Mouse (Mus musculus): ENCODE data around the gene Rab3a. TPM values are rescaled to one million over a fixed set of nuclear protein-coding genes. Genes with fewer than 3 reads are reported as not detected.

Rab3a gene
- polyA plus RNA-seq, 1 experiment from 2014 or later, result 3.7 TPM

DNA sequence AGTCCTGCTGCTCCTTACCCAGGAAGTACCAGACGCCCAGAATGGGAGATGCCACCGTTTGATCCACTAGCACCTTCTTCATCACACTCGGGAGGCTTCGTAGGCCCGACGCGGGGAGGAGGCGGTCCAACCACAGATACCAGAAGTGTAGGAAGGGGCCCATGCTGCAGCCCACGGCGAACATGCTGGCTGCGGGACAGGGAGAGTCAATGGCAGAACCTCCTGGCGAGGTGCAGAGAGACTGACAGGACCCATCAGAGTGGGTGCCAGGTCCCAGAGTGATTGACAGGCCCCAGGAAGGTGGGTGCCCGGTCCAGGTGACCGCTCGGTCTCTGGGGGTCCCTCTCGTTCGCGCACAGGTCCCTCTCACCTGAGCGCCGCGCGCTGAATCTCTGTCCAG, 5.9 kb downstream of the Rab3a start:
- peaks cover 6% of the 10 kb centered on the region; the same call in 1 of the 2 replicates for H3K79me2 ChIP-seq (ENCODE audit: inconsistent target)
- peak overlapping the region; percentile 19; the same call in 1 of the 2 replicates for H3K27ac ChIP-seq
- peaks cover 6% of the 10 kb centered on the region; the same call in 1 of the 2 replicates for H3K36me3 ChIP-seq (ENCODE audit: inconsistent target)
- H3K4me3 ChIP-seq (ENCODE audit: inconsistent target), result peak overlapping the region; percentile 72
- WGBS (ENCODE audit: missing documents), result under 1% methylated on average over 22 of the region's 22 CpGs

DNA sequence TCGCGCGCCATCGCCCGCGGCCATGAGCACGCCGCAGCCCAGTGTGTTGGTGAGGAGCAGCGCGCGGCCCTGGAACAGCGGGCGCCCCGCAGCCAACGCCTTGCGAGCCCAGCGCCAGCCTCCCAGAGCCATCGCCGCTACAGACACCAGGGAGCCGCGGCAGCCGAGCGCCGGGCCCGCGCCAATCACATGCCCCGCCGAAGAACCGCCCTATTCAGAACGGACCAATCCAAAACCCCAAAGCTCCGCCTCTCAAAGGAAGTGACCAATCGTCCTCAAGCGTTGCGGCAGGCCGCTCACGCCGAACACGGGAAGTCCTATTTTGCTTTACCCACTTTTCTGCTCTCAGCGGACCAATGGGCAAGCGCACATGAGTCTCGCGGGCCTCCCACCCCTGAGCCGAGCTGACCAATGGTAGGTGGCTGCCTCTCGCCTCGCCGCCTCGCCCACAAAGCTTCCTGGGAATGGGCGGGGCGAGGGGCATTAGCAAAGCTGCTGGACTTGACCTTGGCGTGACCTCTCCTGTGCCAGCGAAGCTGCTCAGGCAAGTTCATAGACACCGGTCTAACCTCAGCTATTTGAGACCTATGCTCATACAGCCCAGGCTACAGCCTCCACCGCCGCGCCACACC, 6.4 kb downstream of the Rab3a start, which contains the start of gene Mpv17l2:
TSS of gene Mpv17l2 (minus strand) at position 172 of the 632 bp plus-strand sequence.
- H3K36me3 ChIP-seq (ENCODE audit: inconsistent target), result peaks cover 6% of the 10 kb centered on the region; the same call in 1 of the 2 replicates
- H3K79me2 ChIP-seq (ENCODE audit: inconsistent target), result peaks cover 4% of the 10 kb centered on the region; the same call in 1 of the 2 replicates
- H3K27ac ChIP-seq, result peak within 1 kb of the TSS; percentile 61
- peak within 1 kb of the TSS; percentile 72 for H3K4me3 ChIP-seq (ENCODE audit: inconsistent target)
- 1% methylated on average over 55 of the region's 55 CpGs for WGBS (ENCODE audit: missing documents)

DNA sequence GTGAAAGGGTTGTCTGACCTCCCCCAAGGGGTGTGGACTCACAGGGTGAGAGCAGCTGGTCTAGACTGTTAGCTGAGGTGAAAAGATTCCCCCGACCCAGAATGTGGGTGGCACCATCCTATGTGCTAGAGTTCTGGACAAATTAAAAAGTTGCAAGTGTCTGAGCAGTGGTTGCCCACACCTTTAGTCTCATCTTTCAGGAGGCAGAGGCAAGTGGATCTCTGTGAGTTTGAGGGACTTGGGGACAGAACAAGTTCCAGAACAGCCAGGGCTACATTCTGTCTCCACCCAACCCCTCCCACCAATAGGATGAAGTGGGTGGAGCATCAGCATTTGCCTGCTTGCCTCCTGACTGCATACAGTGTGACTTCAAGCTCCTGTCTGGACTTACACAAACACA, 7.6 kb downstream of the Rab3a start:
- Histone ChIP-seq H3K79me2 (ENCODE audit: inconsistent target) (peaks cover 4% of the 10 kb centered on the region; the same call in 1 of the 2 replicates), H3K27ac (no peak overlapping the region), H3K4me3 (ENCODE audit: inconsistent target) (no peak overlapping the region), H3K36me3 (ENCODE audit: inconsistent target) (peaks cover 6% of the 10 kb centered on the region; the same call in 1 of the 2 replicates)
- no CpG with 5 or more reads among the region's 1 CpGs for WGBS (ENCODE audit: missing documents)

DNA sequence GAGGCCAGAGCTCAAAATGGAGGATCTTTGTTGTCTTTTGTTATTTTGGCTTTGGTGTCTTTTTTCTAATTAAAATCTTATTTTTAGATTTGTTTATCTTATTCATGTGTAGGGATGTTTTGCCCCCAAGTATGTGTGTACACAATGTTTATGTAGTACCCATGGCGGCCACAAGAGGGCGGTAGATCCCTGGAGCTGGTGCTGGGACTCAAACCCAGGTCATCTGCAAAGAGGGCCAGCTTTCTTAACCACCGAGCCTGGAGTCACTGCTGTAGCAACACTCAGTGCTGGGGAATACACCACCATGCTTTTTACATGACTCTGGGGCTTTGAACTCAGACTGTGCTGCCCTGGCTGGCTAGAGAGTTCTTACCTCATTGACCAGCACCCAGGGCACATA, 8.9 kb downstream of the Rab3a start:
- peaks cover under 1% of the 10 kb centered on the region; the same call in 1 of the 2 replicates for H3K36me3 ChIP-seq (ENCODE audit: inconsistent target)
- no peak overlapping the region for H3K27ac ChIP-seq
- H3K79me2 ChIP-seq (ENCODE audit: inconsistent target), result peaks cover 4% of the 10 kb centered on the region; the same call in 1 of the 2 replicates
- no peak overlapping the region for H3K4me3 ChIP-seq (ENCODE audit: inconsistent target)
- 2% methylated on average over 3 of the region's 3 CpGs for WGBS (ENCODE audit: missing documents)

DNA sequence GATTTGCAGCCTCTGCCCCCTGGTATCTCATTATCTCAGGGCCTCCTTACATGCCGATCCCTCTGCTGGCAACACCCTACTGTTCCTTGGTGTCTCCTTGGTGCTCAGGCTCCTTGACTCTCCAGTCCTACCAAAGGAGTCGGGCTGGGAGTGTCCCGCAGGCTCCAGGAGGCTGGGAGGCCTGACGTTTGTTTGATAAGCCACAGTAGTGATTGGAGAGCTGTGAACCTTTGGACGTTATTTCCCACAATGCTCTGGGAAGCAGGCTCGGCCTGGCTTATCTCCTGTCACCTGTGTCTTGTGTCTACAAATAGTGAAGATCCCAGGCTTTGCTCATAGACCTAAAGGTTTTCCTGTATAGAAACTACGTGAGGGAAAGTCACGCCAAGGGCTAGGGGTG, 9.5 kb downstream of the Rab3a start:
- H3K79me2 ChIP-seq (ENCODE audit: inconsistent target), result peaks cover 4% of the 10 kb centered on the region; the same call in 1 of the 2 replicates
- no peak overlapping the region for H3K27ac ChIP-seq
- no peak overlapping the region for H3K4me3 ChIP-seq (ENCODE audit: inconsistent target)
- H3K36me3 ChIP-seq (ENCODE audit: inconsistent target), result no peaks in the 10 kb centered on the region
- 93% methylated on average over 8 of the region's 8 CpGs for WGBS (ENCODE audit: missing documents)

DNA sequence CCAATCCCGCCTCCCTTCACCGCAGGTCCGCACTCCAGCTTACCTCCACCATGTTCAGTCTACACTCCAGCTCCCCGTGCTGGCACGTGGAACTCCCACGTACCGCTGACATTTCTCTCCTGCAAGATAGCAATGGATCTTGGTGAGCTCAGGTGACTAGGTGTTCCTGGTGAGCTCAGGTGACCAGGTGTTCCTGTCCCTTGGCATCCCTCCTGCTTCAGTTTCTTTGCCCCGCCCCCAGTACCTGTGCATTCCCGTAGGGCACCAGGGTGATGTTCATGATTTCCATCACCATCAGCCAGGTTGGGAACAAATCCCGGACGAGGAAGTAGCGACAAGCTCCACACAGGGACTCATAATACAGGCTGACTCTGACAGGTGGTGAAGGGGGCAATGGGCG, 10.2 kb downstream of the Rab3a start:
- H3K36me3 ChIP-seq (ENCODE audit: inconsistent target), result no peaks in the 10 kb centered on the region
- no peak overlapping the region for H3K27ac ChIP-seq
- peaks cover 4% of the 10 kb centered on the region; the same call in 1 of the 2 replicates for H3K79me2 ChIP-seq (ENCODE audit: inconsistent target)
- no peak overlapping the region for H3K4me3 ChIP-seq (ENCODE audit: inconsistent target)
- WGBS (ENCODE audit: missing documents), result 87% methylated on average over 13 of the region's 13 CpGs

DNA sequence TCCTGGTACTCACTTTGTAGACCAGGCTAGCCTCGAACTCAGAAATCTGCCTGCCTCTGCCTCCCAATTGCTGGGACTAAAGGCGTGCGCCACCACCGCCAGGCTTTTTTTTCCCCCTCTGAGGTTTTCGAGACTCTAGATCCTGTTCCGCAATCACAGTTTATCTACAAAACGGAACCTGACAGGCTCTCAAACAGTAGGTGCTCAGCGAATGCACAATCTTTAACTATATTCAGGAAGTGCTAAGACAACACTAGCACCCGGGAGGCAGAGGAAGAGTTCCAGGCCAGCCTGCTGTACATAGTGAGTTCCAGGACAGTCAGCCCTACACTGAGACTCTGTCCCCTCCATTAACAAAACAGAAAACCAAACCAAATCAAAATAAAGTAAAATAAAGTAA, 10.8 kb downstream of the Rab3a start:
- 35% methylated on average over 9 of the region's 9 CpGs for WGBS (ENCODE audit: missing documents)
- H3K27ac ChIP-seq, result peak overlapping the region; percentile 58

DNA sequence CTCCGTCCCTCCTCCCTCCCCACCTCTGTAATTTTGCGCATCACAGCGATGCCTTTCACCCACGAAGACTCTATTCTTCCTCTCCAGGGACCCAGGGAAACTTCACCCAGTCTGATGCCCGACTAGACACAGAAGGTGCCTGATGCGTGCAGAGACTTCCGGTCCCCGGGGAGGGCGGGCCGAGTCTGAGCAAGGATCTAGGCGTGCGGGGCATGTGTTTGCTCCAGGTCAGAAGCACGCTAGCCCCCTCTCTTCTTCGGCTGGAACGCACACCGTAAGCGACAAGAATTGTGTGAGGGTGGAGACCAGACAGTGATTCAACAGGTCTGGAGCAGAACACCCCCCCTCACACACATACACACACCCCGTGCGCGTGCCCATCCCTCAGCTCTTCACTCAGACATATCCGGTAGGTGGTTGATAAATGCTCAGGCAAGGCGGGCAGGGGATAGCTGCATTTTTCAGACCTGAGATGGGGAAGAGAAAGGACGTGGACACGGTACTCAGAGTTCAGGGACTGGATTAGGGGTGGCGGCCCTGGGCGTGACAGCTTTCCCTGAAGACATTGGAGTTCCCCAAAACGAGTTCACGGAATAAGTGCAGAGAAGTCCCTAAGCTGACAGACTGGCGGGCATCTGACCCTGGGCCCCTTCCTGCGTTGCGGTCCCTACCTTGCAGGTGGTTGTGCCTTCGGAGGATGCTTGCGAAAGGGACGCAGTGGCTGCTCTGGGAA, 11.5 kb downstream of the Rab3a start:
- 4% methylated on average over 33 of the region's 34 CpGs for WGBS (ENCODE audit: missing documents)
- Histone ChIP-seq H3K4me3 (ENCODE audit: inconsistent target) (peak overlapping the region; percentile 55), H3K36me3 (ENCODE audit: inconsistent target) (peaks cover 7% of the 10 kb centered on the region; the same call in 1 of the 2 replicates), H3K27ac (peak overlapping the region; percentile 58), H3K79me2 (ENCODE audit: inconsistent target) (peaks cover 4% of the 10 kb centered on the region; the same call in 1 of the 2 replicates)

More for the DNA sequence above, 10.8 kb downstream of the Rab3a start:
- Histone ChIP-seq H3K36me3 (ENCODE audit: inconsistent target) (peaks cover under 1% of the 10 kb centered on the region; the same call in 1 of the 2 replicates), H3K4me3 (ENCODE audit: inconsistent target) (peak overlapping the region; percentile 55), H3K79me2 (ENCODE audit: inconsistent target) (peaks cover 4% of the 10 kb centered on the region; the same call in 1 of the 2 replicates)

DNA sequence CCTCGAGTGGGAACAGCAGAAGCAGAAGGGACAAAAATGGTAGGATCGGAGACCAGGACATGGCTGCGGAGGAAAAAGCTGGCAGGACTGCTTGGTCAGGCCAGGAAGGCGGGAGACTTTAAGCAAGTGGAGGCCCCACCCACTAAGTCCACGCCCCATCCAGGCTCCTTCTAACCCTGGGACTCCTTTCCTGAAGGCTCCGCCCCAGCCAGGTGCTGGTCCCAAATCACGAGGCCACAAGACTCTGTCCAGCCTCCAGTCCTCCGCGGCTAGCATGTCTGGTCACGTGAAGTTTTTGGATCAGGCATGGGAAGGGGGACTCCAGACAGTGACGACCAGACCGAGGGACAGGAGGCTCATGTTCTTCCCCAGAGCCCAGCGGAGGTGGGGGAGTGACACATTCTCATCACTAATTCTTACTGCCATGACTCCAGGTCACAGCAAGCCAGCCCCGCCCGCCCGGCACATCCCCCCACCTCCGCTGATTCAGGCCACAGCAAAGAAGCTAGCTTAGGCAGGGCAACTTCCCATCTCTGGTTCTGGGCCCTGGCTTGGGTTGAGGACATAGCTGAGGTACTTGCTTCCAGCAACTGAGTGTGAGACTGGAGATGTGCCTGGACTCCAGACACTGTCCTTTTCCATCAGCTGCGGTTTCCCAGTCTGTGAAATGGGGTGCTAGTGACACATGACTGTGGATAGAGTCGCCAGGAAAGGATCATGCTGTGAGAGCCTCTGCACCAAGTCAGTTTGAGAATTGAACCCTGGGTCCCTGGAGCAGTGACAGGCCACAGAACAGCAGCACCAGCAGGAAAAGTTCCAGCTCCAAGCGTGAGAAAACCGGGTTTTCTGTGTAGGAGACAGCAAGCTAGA, 12.3 kb downstream of the Rab3a start:
- Histone ChIP-seq H3K36me3 (ENCODE audit: inconsistent target) (peaks cover 9% of the 10 kb centered on the region; the same call in 1 of the 2 replicates), H3K27ac (peak overlapping the region; percentile 58), H3K79me2 (ENCODE audit: inconsistent target) (peaks cover 4% of the 10 kb centered on the region; the same call in 1 of the 2 replicates), H3K4me3 (ENCODE audit: inconsistent target) (peak overlapping the region; percentile 55)
- WGBS (ENCODE audit: missing documents), result 23% methylated on average over 21 of the region's 21 CpGs

DNA sequence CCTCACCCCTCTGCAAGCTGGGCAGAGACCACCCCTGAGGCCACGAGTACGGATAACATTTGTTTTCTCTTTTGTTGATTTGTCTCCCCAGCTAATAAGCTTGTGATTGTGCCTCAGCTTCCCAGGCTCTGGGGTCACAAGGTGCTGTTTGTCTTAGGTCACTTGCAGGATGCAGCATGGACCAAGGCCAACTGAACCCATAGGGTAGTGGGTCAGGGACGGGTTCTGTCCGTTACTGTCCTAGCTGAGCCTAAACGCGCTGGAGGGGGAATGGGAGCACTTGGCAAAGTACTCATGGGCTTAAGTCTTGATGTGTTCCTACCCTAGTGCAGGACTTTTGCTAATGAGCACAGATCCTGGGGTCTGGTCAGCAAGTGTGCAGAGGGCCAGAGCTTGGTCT, 13.0 kb downstream of the Rab3a start:
- Histone ChIP-seq H3K27ac (peak overlapping the region; percentile 58), H3K4me3 (ENCODE audit: inconsistent target) (no peak overlapping the region), H3K79me2 (ENCODE audit: inconsistent target) (peaks cover 4% of the 10 kb centered on the region; the same call in 1 of the 2 replicates), H3K36me3 (ENCODE audit: inconsistent target) (peaks cover 9% of the 10 kb centered on the region; the same call in 1 of the 2 replicates)
- WGBS (ENCODE audit: missing documents), result 92% methylated on average over 6 of the region's 6 CpGs

DNA sequence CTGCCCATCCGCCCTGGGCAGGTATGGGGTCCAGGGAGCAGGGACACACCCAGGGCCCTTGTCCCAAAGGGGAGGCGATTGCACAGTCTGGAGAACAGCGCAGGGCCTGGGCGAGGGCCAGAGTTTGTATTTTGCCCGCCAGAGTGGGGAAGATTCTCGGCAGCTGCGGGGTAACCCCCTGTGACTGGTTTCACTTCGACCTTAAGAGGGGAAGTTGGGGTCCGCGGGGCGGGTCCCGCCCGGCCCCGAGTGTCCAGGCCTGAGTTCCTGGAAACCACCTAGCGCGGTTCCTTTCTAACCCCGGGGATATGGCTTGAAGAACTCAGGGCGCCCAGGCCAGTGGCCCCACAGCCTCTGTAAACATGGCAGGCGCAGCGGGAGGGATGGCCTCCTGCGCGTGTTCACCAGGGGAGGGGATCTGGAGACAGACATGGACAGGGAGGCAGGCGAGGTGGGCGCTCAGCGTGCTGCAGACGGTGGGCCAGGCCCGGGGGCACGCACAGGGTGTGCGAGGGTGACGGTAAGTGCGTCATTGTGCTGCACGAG, 13.8 kb downstream of the Rab3a start:
- H3K27ac ChIP-seq, result no peak overlapping the region
- H3K4me3 ChIP-seq (ENCODE audit: inconsistent target), result no peak overlapping the region
- whole genome bisulfite sequencing (ENCODE audit: missing documents), result 58% methylated on average over 30 of the region's 32 CpGs
- H3K36me3 ChIP-seq (ENCODE audit: inconsistent target), result peaks cover 9% of the 10 kb centered on the region; the same call in 1 of the 2 replicates
- peaks cover 4% of the 10 kb centered on the region; the same call in 1 of the 2 replicates for H3K79me2 ChIP-seq (ENCODE audit: inconsistent target)

DNA sequence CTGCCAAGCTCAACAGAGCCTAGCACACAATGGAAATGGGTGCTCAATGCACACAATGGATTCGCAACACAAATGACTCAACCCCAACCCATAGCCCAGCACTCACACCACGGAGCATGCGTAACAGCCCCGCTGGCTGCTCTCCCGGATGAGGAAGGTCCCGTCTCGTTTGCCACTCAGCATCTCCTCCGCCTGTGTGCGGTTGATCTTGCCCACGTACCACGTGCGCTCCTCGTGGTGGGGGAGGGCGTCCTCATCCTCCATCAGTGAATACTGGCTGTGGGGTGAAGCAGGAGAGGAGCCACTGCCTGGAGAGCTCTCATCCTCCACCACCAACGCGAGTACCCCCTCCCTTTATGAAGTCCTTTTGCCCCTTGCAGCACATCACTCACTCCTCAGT, 14.5 kb downstream of the Rab3a start:
- H3K4me3 ChIP-seq (ENCODE audit: inconsistent target), result no peak overlapping the region

DNA sequence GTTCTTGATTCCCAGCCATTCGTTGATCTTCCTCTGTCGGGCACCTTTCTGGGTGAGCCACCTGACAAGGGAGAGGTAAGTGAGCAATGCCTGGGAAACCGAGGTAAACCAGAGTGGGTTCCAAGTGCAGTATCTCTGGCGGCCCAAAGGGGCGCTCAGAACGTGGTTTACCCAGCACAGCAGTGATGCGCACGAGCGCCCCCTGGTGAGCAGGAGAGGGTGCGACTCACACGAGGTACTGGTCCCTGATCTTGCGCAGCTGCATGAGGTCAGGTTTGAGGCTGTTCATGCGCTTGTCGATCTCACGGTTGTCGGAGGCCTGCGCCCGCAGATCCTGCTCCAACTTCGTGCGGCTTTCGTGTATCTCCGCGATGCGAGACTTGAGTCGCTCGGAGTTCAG, 14.9 kb downstream of the Rab3a start:
- Histone ChIP-seq H3K36me3 (ENCODE audit: inconsistent target) (peaks cover 9% of the 10 kb centered on the region; the same call in 1 of the 2 replicates), H3K79me2 (ENCODE audit: inconsistent target) (peaks cover 4% of the 10 kb centered on the region; the same call in 1 of the 2 replicates), H3K27ac (no peak overlapping the region), H3K4me3 (ENCODE audit: inconsistent target) (no peak overlapping the region)
- WGBS (ENCODE audit: missing documents), result 13% methylated on average over 26 of the region's 26 CpGs

More for the DNA sequence above, 14.5 kb downstream of the Rab3a start:
- Histone ChIP-seq H3K36me3 (ENCODE audit: inconsistent target) (peaks cover 9% of the 10 kb centered on the region; the same call in 1 of the 2 replicates), H3K79me2 (ENCODE audit: inconsistent target) (peaks cover 4% of the 10 kb centered on the region; the same call in 1 of the 2 replicates), H3K27ac (no peak overlapping the region)
- WGBS (ENCODE audit: missing documents), result 72% methylated on average over 16 of the region's 16 CpGs

Data from macrophage (primary cell).